Mouse (Mus musculus): Measurements from ENCODE around the gene Gm20431. TPM values are rescaled to one million over a fixed set of nuclear protein-coding genes. Genes with fewer than 3 reads are reported as not detected.
"Not testable (repeated sequence)": the region's sequence is repeated elsewhere in the genome, so short reads cannot be mapped to it uniquely, and the experiment has no call there.

The Gm20431 gene
- total RNA-seq, 1 experiment, result 21.9 TPM

DNA sequence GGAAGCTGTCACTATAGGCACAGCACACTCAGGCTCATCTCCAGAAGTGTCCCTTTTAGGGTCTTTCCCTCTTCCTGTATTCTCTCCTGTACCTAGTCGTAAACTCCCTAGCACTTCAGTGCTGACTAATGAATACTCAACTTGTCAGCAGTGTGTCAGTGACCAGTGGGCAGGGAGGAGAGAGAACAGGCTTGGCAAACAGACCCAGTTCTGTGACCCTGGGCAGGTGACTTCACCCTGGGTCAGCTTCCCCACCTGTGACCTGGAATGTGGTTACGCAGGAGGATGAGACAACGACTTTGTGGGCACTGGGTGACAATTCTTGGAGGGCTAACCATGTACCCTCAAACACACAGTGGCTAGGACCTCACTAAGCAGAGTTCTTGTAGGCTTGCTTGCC is 44.3 kb downstream of the Gm20431 start:
- no peak overlapping the region for H3K27ac ChIP-seq (ENCODE audit: insufficient read depth, low read depth, low read length, poor library complexity, severe bottlenecking)
- no peak for DNase-seq (ENCODE audit: low read depth, low spot score)

DNA sequence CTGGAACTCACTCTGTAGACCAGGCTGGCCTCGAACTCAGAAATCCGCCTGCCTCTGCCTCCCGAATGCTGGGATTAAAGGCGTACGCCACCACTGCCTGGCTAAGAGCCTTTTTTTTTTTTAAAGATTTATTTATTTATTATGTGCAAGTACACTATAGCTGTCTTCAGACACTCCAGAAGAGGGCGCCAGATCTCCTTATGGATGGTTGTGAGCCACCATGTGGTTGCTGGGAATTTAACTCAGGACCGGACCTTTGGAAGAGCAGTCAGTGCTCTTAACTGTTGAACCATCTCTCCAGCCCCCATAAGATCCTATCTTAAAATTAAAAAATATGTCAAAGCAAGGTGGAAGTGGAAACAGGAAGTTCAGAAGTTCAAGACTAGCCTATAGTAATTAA is 48.0 kb downstream of the Gm20431 start:
- Histone ChIP-seq H3K36me3 (ENCODE audit: control insufficient read depth, insufficient read depth, low read length, poor library complexity, severe bottlenecking) (peaks cover 52% of the 10 kb centered on the region), H3K4me1 (ENCODE audit: control insufficient read depth in 2 of 2, insufficient read depth in 2 of 2, low read length in 2 of 2, poor library complexity in 1 of 2) (peaks cover 0 to 13% of the 10 kb centered on the region in 2 experiments; a peak in 1 of 4 replicates)
- DNase-seq (ENCODE audit: low read depth, low spot score); H3K27ac ChIP-seq (ENCODE audit: insufficient read depth, low read depth, low read length, poor library complexity, severe bottlenecking); H3K4me3 ChIP-seq (ENCODE audit: insufficient read depth in 1 of 2, low read depth in 1 of 2, low read length in 2 of 2, poor library complexity in 1 of 2, severe bottlenecking in 1 of 2); in situ Hi-C loops (cut with MboI; ENCODE audit: low sequenced_read_pairs in 2 of 2, unreplicated experiment in 2 of 2); H3K9ac ChIP-seq (ENCODE audit: insufficient read depth, low read depth, low read length, poor library complexity, severe bottlenecking); H3K9me3 ChIP-seq (ENCODE audit: control insufficient read depth, insufficient read depth, low read depth, low read length): not testable (repeated sequence)
- TF ChIP-seq ZNF384 (IDR thresholded peaks at IDR 0.05; ENCODE audit: low read depth, low read length), result 0 out of 2 replicates have a peak, but pooled peaks have one; percentile 44

More for the DNA sequence above, 44.3 kb downstream of the Gm20431 start:
- H3K36me3 ChIP-seq (ENCODE audit: control insufficient read depth, insufficient read depth, low read length, poor library complexity, severe bottlenecking), result peaks cover 49% of the 10 kb centered on the region
- peaks cover 0 to 19% of the 10 kb centered on the region in 2 experiments; a peak in 2 of 4 replicates for H3K4me1 ChIP-seq (ENCODE audit: control insufficient read depth in 2 of 2, insufficient read depth in 2 of 2, low read length in 2 of 2, poor library complexity in 1 of 2)
- no peaks in the 10 kb centered on the region for H3K9me3 ChIP-seq (ENCODE audit: control insufficient read depth, insufficient read depth, low read depth, low read length)
- in situ Hi-C loops (cut with MboI; ENCODE audit: low sequenced_read_pairs in 2 of 2, unreplicated experiment in 2 of 2), result no loop called here
- H3K4me3 ChIP-seq (ENCODE audit: insufficient read depth in 1 of 2, low read depth in 1 of 2, low read length in 2 of 2, poor library complexity in 1 of 2, severe bottlenecking in 1 of 2), result no peak overlapping the region
- no peak overlapping the region for H3K9ac ChIP-seq (ENCODE audit: insufficient read depth, low read depth, low read length, poor library complexity, severe bottlenecking)
- TF ChIP-seq MAFK (IDR thresholded peaks at IDR 0.05; ENCODE audit: insufficient read depth, low read depth, low read length) (no peak), CHD2 (IDR thresholded peaks at IDR 0.05; ENCODE audit: low read depth, low read length) (no peak), ZNF384 (IDR thresholded peaks at IDR 0.05; ENCODE audit: low read depth, low read length) (no peak), ZC3H11A (IDR thresholded peaks at IDR 0.05; ENCODE audit: borderline replicate concordance, low read depth, low read length) (no peak), HCFC1 (IDR thresholded peaks at IDR 0.05; ENCODE audit: borderline replicate concordance, insufficient read depth, low read length) (no peak)

DNA sequence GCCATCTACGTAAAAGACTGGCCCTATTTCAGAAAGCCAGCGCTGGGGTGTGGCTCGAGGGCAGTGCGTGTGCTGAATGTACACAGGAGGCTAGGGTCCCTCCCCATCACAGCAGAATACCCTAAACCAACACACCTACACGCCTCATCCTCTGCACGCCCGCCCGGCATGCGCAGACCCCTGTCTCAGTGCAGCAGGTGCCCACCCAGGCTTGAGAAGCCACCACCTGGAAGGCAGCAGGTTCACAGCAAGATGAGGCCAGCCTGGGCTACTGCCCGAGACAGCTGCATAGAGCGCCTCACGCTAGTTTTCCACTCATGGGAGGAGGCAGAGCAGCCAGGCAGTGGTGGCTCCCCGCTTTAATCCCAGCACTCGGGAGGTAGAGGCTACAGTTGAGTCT is 49.2 kb downstream of the Gm20431 start:
- H3K4me3 ChIP-seq (ENCODE audit: insufficient read depth in 1 of 2, low read depth in 1 of 2, low read length in 2 of 2, poor library complexity in 1 of 2, severe bottlenecking in 1 of 2), result no peak overlapping the region
- peaks cover 49% of the 10 kb centered on the region for H3K36me3 ChIP-seq (ENCODE audit: control insufficient read depth, insufficient read depth, low read length, poor library complexity, severe bottlenecking)
- in situ Hi-C loops (cut with MboI; ENCODE audit: low sequenced_read_pairs in 2 of 2, unreplicated experiment in 2 of 2), result no loop called here
- TF ChIP-seq HCFC1 (IDR thresholded peaks at IDR 0.05; ENCODE audit: borderline replicate concordance, insufficient read depth, low read length) (no peak), ZNF384 (IDR thresholded peaks at IDR 0.05; ENCODE audit: low read depth, low read length) (no peak), MAFK (IDR thresholded peaks at IDR 0.05; ENCODE audit: insufficient read depth, low read depth, low read length) (no peak), ZC3H11A (IDR thresholded peaks at IDR 0.05; ENCODE audit: borderline replicate concordance, low read depth, low read length) (no peak), CHD2 (IDR thresholded peaks at IDR 0.05; ENCODE audit: low read depth, low read length) (no peak)
- no peaks in the 10 kb centered on the region for H3K9me3 ChIP-seq (ENCODE audit: control insufficient read depth, insufficient read depth, low read depth, low read length)
- H3K4me1 ChIP-seq (ENCODE audit: control insufficient read depth in 2 of 2, insufficient read depth in 2 of 2, low read length in 2 of 2, poor library complexity in 1 of 2), result peaks cover 0 to 10% of the 10 kb centered on the region in 2 experiments; a peak in 1 of 4 replicates
- no peak for DNase-seq (ENCODE audit: low read depth, low spot score)
- H3K9ac ChIP-seq (ENCODE audit: insufficient read depth, low read depth, low read length, poor library complexity, severe bottlenecking), result no peak overlapping the region
- no peak overlapping the region for H3K27ac ChIP-seq (ENCODE audit: insufficient read depth, low read depth, low read length, poor library complexity, severe bottlenecking)

DNA sequence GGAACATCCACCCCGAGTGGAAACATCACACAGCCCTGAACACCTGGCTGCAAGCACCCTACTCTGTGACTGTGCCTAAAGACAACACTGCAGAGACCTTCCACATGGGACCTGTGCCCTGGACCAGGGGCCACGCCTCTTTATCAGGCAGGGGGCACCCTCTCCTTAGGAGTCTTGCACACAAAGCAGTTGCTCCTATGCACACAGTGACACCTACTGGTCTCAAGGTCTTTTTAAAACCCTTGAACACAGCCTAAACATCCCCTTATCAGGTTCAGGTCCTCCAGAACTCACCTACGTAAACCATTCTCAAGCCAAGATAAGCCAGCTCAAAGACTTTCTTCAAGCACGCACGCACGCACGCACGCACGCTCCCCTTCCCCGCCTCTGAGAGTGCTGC is 50.0 kb downstream of the Gm20431 start:
- in situ Hi-C loops (cut with MboI; ENCODE audit: low sequenced_read_pairs in 2 of 2, unreplicated experiment in 2 of 2), result no loop called here
- no peak overlapping the region for H3K4me3 ChIP-seq (ENCODE audit: insufficient read depth in 1 of 2, low read depth in 1 of 2, low read length in 2 of 2, poor library complexity in 1 of 2, severe bottlenecking in 1 of 2)
- no peak for DNase-seq (ENCODE audit: low read depth, low spot score)

DNA sequence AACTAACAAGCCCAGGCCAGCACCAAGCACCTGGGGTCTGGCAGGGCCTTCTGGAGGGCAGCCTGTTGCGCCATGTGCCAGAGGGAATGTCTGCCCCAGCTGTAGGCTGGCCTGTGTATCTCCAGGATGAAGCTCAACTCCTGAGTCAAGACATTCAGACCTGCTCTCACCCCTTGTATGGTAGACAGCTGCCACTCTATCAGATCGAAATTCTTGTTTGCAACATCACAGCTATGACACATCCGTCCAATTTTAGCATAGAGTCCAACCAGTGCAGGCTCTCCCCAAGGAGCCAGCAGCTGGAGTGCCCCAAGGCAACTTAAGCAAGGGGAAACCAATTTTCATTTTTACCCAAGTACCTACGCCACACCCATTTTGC is 54.6 kb downstream of the Gm20431 start:
- TF ChIP-seq HCFC1 (IDR thresholded peaks at IDR 0.05; ENCODE audit: borderline replicate concordance, insufficient read depth, low read length) (no peak), ZC3H11A (IDR thresholded peaks at IDR 0.05; ENCODE audit: borderline replicate concordance, low read depth, low read length) (no peak), ZNF384 (IDR thresholded peaks at IDR 0.05; ENCODE audit: low read depth, low read length) (no peak), MAFK (IDR thresholded peaks at IDR 0.05; ENCODE audit: insufficient read depth, low read depth, low read length) (no peak), CHD2 (IDR thresholded peaks at IDR 0.05; ENCODE audit: low read depth, low read length) (no peak)
- Histone ChIP-seq H3K4me3 (ENCODE audit: insufficient read depth in 1 of 2, low read depth in 1 of 2, low read length in 2 of 2, poor library complexity in 1 of 2, severe bottlenecking in 1 of 2) (no peak overlapping the region), H3K9me3 (ENCODE audit: control insufficient read depth, insufficient read depth, low read depth, low read length) (no peaks in the 10 kb centered on the region), H3K9ac (ENCODE audit: insufficient read depth, low read depth, low read length, poor library complexity, severe bottlenecking) (no peak overlapping the region), H3K27ac (ENCODE audit: insufficient read depth, low read depth, low read length, poor library complexity, severe bottlenecking) (no peak overlapping the region), H3K4me1 (ENCODE audit: control insufficient read depth in 2 of 2, insufficient read depth in 2 of 2, low read length in 2 of 2, poor library complexity in 1 of 2) (peaks cover 0 to 10% of the 10 kb centered on the region in 2 experiments; a peak in 1 of 4 replicates), H3K36me3 (ENCODE audit: control insufficient read depth, insufficient read depth, low read length, poor library complexity, severe bottlenecking) (peaks cover 19% of the 10 kb centered on the region)
- in situ Hi-C loops (cut with MboI; ENCODE audit: low sequenced_read_pairs in 2 of 2, unreplicated experiment in 2 of 2), result no loop called here
- DNase-seq (ENCODE audit: low read depth, low spot score), result no peak

More for the DNA sequence above, 50.0 kb downstream of the Gm20431 start:
- H3K27ac ChIP-seq (ENCODE audit: insufficient read depth, low read depth, low read length, poor library complexity, severe bottlenecking), result no peak overlapping the region
- TF ChIP-seq ZC3H11A (IDR thresholded peaks at IDR 0.05; ENCODE audit: borderline replicate concordance, low read depth, low read length) (no peak), ZNF384 (IDR thresholded peaks at IDR 0.05; ENCODE audit: low read depth, low read length) (no peak), HCFC1 (IDR thresholded peaks at IDR 0.05; ENCODE audit: borderline replicate concordance, insufficient read depth, low read length) (no peak), MAFK (IDR thresholded peaks at IDR 0.05; ENCODE audit: insufficient read depth, low read depth, low read length) (no peak), CHD2 (IDR thresholded peaks at IDR 0.05; ENCODE audit: low read depth, low read length) (no peak)
- H3K9me3 ChIP-seq (ENCODE audit: control insufficient read depth, insufficient read depth, low read depth, low read length), result no peaks in the 10 kb centered on the region
- H3K4me1 ChIP-seq (ENCODE audit: control insufficient read depth in 2 of 2, insufficient read depth in 2 of 2, low read length in 2 of 2, poor library complexity in 1 of 2), result peaks cover 0 to 10% of the 10 kb centered on the region in 2 experiments; a peak in 1 of 4 replicates
- peaks cover 43% of the 10 kb centered on the region for H3K36me3 ChIP-seq (ENCODE audit: control insufficient read depth, insufficient read depth, low read length, poor library complexity, severe bottlenecking)
- H3K9ac ChIP-seq (ENCODE audit: insufficient read depth, low read depth, low read length, poor library complexity, severe bottlenecking), result no peak overlapping the region

Measured in ES-E14 (cell line).